Mouse (Mus musculus): ENCODE data around the gene Ndufv1.
A peak's percentile ranks its signal among the peaks of the same experiment; 100 is the strongest.
"Not testable (repeated sequence)": the region's sequence is repeated elsewhere in the genome, so short reads cannot be mapped to it uniquely, and the experiment has no call there.

Gene Ndufv1

GRCm38 (mm10) chr19:4041500-4041899 is 28.9 kb upstream of the Ndufv1 start:
- not testable (repeated sequence) for DNase-seq

GRCm38 (mm10) chr19:4040941-4041340 is 28.3 kb upstream of the Ndufv1 start:
- DNase-seq = not testable (repeated sequence)

- peak; percentile 93 for DNase-seq
Observed at GRCm38 (mm10) chr19:4037788-4038232, 25.2 kb upstream of the Ndufv1 start, which contains the start of gene Gstp1. Gene Gstp1 (minus strand): TSS chr19:4037985.

GRCm38 (mm10) chr19:4037154-4037787 is 24.7 kb upstream of the Ndufv1 start:
- not testable (repeated sequence) for DNase-seq

- DNase-seq = peak; percentile 20
Observed at GRCm38 (mm10) chr19:4036327-4037045, 23.9 kb upstream of the Ndufv1 start.

- DNase-seq = no peak
Observed at GRCm38 (mm10) chr19:4033742-4034141, 21.1 kb upstream of the Ndufv1 start.

GRCm38 (mm10) chr19:4033298-4033697 is 20.7 kb upstream of the Ndufv1 start:
- DNase-seq = no peak

GRCm38 (mm10) chr19:4032668-4033067 is 20.1 kb upstream of the Ndufv1 start:
- DNase-seq = no peak

- DNase-seq = no peak
Observed at GRCm38 (mm10) chr19:4027576-4027975, 15.0 kb upstream of the Ndufv1 start.

- no peak for DNase-seq
Observed at GRCm38 (mm10) chr19:4023185-4023584, 10.6 kb upstream of the Ndufv1 start.

- peak; percentile 86 for DNase-seq
Observed at GRCm38 (mm10) chr19:4018743-4019583, 6.4 kb upstream of the Ndufv1 start.

- no peak for DNase-seq
Observed at GRCm38 (mm10) chr19:4017921-4018587, 5.4 kb upstream of the Ndufv1 start.

- DNase-seq = no peak
Observed at GRCm38 (mm10) chr19:4015635-4016034, 3.0 kb upstream of the Ndufv1 start.

- DNase-seq = no peak
Observed at GRCm38 (mm10) chr19:4014802-4015201, 2.2 kb upstream of the Ndufv1 start.

- peak; percentile 9 for DNase-seq
Observed at GRCm38 (mm10) chr19:4013066-4013465, 460 bp upstream of the Ndufv1 start.

GRCm38 (mm10) chr19:4011086-4011485 is 1.5 kb downstream of the Ndufv1 start:
- no peak for DNase-seq

- DNase-seq = no peak
Observed at GRCm38 (mm10) chr19:4005971-4006370, 6.6 kb downstream of the Ndufv1 start.

GRCm38 (mm10) chr19:4005091-4005490 is 7.5 kb downstream of the Ndufv1 start:
- DNase-seq = no peak

- DNase-seq = no peak
Observed at GRCm38 (mm10) chr19:4004331-4004730, 8.3 kb downstream of the Ndufv1 start.

GRCm38 (mm10) chr19:4003641-4004040 is 9.0 kb downstream of the Ndufv1 start:
- no peak for DNase-seq

- DNase-seq = no peak
Observed at GRCm38 (mm10) chr19:4003112-4003511, 9.5 kb downstream of the Ndufv1 start, which contains the start of gene Doc2g. Gene Doc2g (plus strand): TSS chr19:4003313.

GRCm38 (mm10) chr19:4001752-4002151 is 10.9 kb downstream of the Ndufv1 start:
- DNase-seq = no peak

Data from embryo, embryonic 11 days (tissue).